Mouse (Mus musculus): Measurements from ENCODE around the gene Ephb2. TPM values are rescaled to one million over a fixed set of nuclear protein-coding genes. Genes with fewer than 3 reads are reported as not detected.

Ephb2 gene
- polyA plus RNA-seq, 1 experiment from 2014 or later = 40.0 TPM

DNA sequence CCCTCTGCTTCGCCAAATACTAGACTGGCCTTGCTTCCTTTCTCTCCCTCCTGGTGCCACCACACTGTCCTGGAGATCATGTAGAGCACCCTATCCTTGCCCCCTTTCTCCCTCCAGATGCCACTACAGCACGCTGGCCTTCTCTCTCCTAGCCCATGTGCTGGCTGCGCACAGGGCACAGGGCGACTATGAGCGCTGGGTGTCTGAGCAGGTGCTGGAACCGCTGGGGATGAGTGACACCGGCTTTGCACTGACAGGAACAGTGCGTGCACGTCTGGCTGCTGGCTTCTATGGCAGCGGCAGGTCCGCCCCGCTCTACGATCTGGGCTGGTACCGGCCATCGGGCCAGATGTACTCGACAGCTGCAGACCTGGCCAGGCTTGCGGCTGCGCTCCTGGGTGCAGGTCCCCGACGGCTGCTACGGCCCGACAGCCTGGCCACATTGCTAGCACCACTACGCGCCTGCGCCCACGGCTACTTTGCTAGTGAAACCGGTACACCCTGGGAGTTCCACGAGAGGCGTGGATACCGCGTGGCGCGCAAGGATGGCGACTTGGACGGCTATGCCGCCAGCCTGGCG is 198.7 kb downstream of the Ephb2 start:
- Histone ChIP-seq H3K4me3 (peak overlapping the region; percentile 51), H3K36me3 (no peaks in the 10 kb centered on the region), H3K4me1 (peaks cover 27% of the 10 kb centered on the region), H3K9ac (replicated peaks) (peak overlapping the region; percentile 52), H3K27ac (replicated peaks) (no peak overlapping the region), H3K27me3 (peaks cover 34% of the 10 kb centered on the region), H3K4me2 (replicated peaks) (peak overlapping the region; percentile 83), H3K9me3 (no peaks in the 10 kb centered on the region)
- 21% methylated on average over 37 of the region's 37 CpGs for WGBS
- ATAC-seq (ENCODE audit: low FRiP score, low read depth) = peak; percentile 14; the same call in 1 of the 2 replicates

DNA sequence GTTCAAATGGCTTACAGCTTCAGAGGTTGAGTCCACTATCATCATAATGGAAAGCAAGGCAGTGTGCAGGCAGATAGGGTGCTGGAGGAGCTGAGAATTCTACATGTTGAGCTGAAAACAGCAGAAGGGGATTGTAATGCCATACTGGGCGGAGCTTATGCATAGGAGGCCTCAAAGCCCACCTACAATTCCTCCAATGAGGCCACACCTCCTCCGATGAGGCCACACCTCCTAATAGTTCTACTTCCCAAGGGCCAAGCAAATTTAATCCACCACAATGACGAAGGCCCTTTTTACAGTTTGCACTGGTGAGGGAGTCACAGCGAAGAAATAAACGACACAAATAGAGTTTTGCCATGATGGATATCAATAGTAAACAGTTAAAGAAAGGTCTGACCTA is 199.3 kb downstream of the Ephb2 start:
- no peaks in the 10 kb centered on the region for H3K9me3 ChIP-seq
- no peak overlapping the region for H3K9ac ChIP-seq (replicated peaks)
- H3K4me3 ChIP-seq = no peak overlapping the region
- H3K4me1 ChIP-seq = peaks cover 27% of the 10 kb centered on the region
- H3K4me2 ChIP-seq (replicated peaks) = no peak overlapping the region
- no peaks in the 10 kb centered on the region for H3K36me3 ChIP-seq
- no peak for ATAC-seq (ENCODE audit: low FRiP score, low read depth)
- WGBS = 65% methylated on average over 5 of the region's 5 CpGs
- H3K27me3 ChIP-seq = peaks cover 34% of the 10 kb centered on the region
- H3K27ac ChIP-seq (replicated peaks) = no peak overlapping the region

DNA sequence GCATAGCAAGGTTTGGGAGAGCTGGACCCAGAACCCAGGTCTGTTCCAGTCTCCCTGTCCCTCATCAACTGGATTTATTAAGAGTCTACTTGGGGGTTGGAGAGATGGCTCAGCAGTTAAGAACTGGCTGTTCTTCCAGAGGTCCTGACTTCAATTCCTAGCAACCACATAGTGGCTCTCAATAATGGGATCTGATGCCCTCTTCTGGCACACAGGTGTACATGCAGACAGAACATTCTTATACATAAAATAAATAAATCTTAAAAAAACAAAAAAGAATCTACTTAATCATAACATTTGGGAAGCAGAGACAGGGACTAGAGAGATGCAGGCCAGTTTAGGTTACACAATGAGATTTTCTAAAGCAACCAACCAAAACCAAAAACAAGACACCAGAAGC is 199.8 kb downstream of the Ephb2 start:
- H3K36me3 ChIP-seq = no peaks in the 10 kb centered on the region
- H3K27me3 ChIP-seq = peaks cover 34% of the 10 kb centered on the region
- ATAC-seq (ENCODE audit: low FRiP score, low read depth) = no peak
- no peak overlapping the region for H3K9ac ChIP-seq (replicated peaks)
- H3K27ac ChIP-seq (replicated peaks) = no peak overlapping the region
- H3K9me3 ChIP-seq = no peaks in the 10 kb centered on the region
- no peak overlapping the region for H3K4me3 ChIP-seq
- peaks cover 30% of the 10 kb centered on the region for H3K4me1 ChIP-seq
- H3K4me2 ChIP-seq (replicated peaks) = no peak overlapping the region

DNA sequence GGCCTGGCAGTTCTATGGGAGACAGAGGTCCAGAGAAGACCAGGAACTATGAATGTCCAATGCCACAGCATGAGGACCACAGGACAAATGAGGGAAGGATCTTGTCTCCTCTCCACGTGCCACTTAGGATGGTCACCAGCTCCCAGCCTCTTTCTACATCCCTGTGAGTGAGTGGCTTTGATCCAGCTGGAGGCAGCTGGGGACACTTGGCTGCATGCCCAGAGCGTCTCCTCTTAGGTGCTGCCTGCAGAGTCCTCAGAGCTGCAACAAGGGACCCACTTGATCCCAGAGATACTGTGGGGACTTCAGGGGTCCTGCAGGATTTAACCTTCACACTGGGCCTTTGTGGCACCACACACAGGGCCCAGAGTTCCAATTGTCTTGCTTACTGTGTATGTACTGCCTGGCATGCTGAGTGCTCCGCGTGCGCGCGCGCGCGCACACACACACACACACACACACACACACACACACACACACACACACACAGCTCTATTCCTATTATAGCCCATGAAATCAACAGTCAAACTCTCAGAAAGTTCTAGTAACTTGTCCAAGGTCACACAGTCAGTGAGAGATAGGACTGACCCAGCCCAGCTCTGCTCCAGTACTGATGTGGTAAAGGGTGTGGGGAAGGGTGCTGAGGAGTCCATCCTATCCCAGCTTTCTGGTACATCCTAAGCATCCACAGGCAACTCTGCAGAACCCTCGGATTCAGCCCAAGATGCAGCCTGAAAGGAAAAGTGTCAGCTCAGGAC is 204.4 kb downstream of the Ephb2 start:
- ATAC-seq (ENCODE audit: low FRiP score, low read depth) = no peak
- H3K4me1 ChIP-seq = 0 out of 2 replicates have a peak, but pooled peaks cover 7% of the 10 kb centered on the region
- H3K9me3 ChIP-seq = no peaks in the 10 kb centered on the region
- no peak overlapping the region for H3K4me3 ChIP-seq
- peaks cover 11% of the 10 kb centered on the region for H3K27me3 ChIP-seq
- 87% methylated on average over 11 of the region's 11 CpGs for WGBS
- no peaks in the 10 kb centered on the region for H3K36me3 ChIP-seq
- no peak overlapping the region for H3K4me2 ChIP-seq (replicated peaks)
- no peak overlapping the region for H3K9ac ChIP-seq (replicated peaks)
- H3K27ac ChIP-seq (replicated peaks) = no peak overlapping the region

DNA sequence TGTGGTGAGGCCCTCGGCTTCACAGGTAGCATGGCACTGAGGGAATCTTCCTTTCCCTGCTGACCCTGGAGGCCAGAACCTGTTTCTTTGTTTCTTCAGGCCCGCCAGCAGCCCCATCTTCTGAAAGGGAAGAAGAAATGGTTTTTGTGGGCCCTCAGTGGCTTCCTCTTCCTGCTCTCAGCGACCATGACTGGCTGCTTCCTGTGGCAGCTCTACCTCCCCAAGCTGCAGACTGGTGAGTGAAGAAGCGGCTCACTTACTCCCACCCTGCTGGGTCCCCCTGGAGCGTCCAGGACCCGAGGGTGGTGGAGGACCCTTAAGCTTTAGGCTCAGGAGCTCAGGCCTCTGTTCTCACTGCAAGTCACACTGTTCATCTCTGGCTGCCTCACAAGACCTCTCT is 209.2 kb downstream of the Ephb2 start:
- H3K4me2 ChIP-seq (replicated peaks) = no peak overlapping the region
- H3K27me3 ChIP-seq = peaks cover 4% of the 10 kb centered on the region; the same call in 1 of the 2 replicates
- H3K9me3 ChIP-seq = no peaks in the 10 kb centered on the region
- H3K27ac ChIP-seq (replicated peaks) = no peak overlapping the region
- WGBS = 80% methylated on average over 6 of the region's 6 CpGs
- ATAC-seq (ENCODE audit: low FRiP score, low read depth) = no peak
- 0 out of 2 replicates have a peak, but pooled peaks cover 7% of the 10 kb centered on the region for H3K4me1 ChIP-seq
- H3K4me3 ChIP-seq = no peak overlapping the region
- no peak overlapping the region for H3K9ac ChIP-seq (replicated peaks)
- H3K36me3 ChIP-seq = no peaks in the 10 kb centered on the region

DNA sequence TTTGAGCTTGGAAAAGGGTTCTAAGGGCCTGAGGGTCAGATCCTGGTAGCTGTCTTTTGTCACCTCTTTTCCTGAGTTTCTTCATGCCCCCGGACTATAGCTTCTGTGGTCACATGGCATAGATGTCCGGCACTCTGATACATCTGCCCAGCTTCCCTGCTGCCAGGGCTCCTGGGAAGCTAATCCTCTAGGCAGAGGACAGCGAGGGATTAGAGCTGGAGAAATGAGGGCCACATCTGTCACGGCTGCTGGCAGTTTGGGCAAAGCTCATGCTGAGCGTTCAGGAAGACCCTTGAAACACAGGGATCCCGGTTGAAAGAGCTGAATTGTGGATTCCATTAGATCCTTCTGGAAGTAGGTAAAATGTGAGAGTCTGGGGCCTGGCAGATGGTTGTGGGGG is 213.4 kb downstream of the Ephb2 start, which contains the start of gene Lactbl1:
Lactbl1 (plus strand) TSS at position 234 of the 400 bp plus-strand sequence.
- no peaks in the 10 kb centered on the region for H3K9me3 ChIP-seq
- H3K9ac ChIP-seq (replicated peaks) = 0 out of 2 replicates have a peak within 1 kb of the TSS, but pooled peaks have one; percentile 43
- no peak for ATAC-seq (ENCODE audit: low FRiP score, low read depth)
- peaks cover 10% of the 10 kb centered on the region; the same call in 1 of the 2 replicates for H3K4me1 ChIP-seq
- H3K27me3 ChIP-seq = 0 out of 2 replicates have a peak, but pooled peaks cover 4% of the 10 kb centered on the region
- no peak within 1 kb of the TSS for H3K4me3 ChIP-seq
- no peak within 1 kb of the TSS for H3K27ac ChIP-seq (replicated peaks)
- WGBS = 25% methylated on average over 6 of the region's 6 CpGs
- no peak within 1 kb of the TSS for H3K4me2 ChIP-seq (replicated peaks)
- no peaks in the 10 kb centered on the region for H3K36me3 ChIP-seq

DNA sequence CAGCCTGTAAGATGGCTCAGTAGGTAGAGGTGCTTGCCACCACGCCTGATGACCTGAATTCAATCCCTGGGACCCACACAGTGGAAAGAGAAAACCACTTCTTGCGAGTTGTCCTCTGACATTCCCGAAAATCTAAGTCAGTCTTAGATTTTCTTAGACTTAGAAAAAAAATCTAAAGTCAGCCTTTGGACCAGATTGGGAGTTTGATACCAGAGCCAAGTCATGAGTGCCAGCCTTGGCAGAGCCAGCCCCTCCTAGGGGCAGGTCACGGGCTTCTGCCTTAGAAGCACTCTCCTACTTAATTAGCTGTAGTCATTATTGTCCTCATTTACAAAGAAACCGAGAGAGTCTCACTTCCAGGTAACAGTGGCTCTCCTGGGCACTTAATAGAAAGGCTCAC is 213.8 kb downstream of the Ephb2 start:
- no peak for ATAC-seq (ENCODE audit: low FRiP score, low read depth)
- no peaks in the 10 kb centered on the region for H3K36me3 ChIP-seq
- H3K9me3 ChIP-seq = no peaks in the 10 kb centered on the region
- H3K27ac ChIP-seq (replicated peaks) = no peak overlapping the region
- H3K27me3 ChIP-seq = 0 out of 2 replicates have a peak, but pooled peaks cover 4% of the 10 kb centered on the region
- no peak overlapping the region for H3K4me2 ChIP-seq (replicated peaks)
- no peak overlapping the region for H3K9ac ChIP-seq (replicated peaks)
- WGBS = 50% methylated on average over 5 of the region's 5 CpGs
- peaks cover 9% of the 10 kb centered on the region; the same call in 1 of the 2 replicates for H3K4me1 ChIP-seq
- H3K4me3 ChIP-seq = no peak overlapping the region

DNA sequence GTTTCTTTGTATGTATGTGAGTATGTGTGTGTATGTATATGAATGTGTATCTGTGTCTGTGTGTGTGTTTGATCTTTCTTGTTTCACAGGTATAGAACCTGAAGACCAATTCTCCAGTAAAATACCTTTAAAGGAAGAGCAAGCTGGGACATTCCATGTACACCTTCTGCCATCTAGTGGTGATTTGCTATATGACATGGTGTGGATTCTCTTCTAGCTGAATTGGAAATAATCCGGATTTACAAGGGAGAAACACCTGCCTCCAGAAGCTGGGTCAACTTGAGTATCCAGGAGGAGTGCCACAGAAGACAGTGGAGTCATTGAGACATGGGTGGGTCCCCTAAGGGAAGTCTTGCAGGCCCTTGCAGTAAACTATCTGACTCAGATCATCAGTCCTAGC is 214.5 kb downstream of the Ephb2 start:
- H3K9ac ChIP-seq (replicated peaks) = no peak overlapping the region
- ATAC-seq (ENCODE audit: low FRiP score, low read depth) = no peak
- H3K9me3 ChIP-seq = no peaks in the 10 kb centered on the region
- 0 out of 2 replicates have a peak, but pooled peaks cover 4% of the 10 kb centered on the region for H3K27me3 ChIP-seq
- H3K27ac ChIP-seq (replicated peaks) = no peak overlapping the region
- H3K36me3 ChIP-seq = no peaks in the 10 kb centered on the region
- H3K4me1 ChIP-seq = peaks cover 9% of the 10 kb centered on the region; the same call in 1 of the 2 replicates
- H3K4me2 ChIP-seq (replicated peaks) = no peak overlapping the region
- H3K4me3 ChIP-seq = no peak overlapping the region
- 0% methylated on average over 1 of the region's 1 CpGs for WGBS

DNA sequence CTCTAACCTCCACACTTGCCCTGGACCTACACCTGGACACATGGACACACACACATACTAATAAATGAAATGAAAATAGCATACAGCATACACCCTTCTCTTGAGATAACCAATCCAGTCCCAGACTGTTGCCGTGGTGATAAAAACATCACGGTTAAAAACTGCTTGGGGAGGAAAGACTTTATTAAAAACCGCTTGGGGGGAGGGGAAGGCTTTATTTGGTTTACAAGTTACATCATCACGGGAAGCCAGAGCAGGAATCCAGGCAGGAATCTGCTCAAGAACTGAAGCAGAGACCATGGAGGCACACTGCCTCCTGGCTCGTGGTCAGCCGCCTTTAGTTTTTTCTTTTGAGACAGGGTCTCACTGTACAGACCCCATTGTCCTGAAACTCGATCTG is 222.1 kb downstream of the Ephb2 start:
- Histone ChIP-seq H3K4me3 (no peak overlapping the region), H3K4me1 (0 out of 2 replicates have a peak, but pooled peaks cover under 1% of the 10 kb centered on the region), H3K36me3 (no peaks in the 10 kb centered on the region), H3K9ac (replicated peaks) (no peak overlapping the region), H3K27ac (replicated peaks) (no peak overlapping the region), H3K9me3 (no peaks in the 10 kb centered on the region), H3K4me2 (replicated peaks) (no peak overlapping the region), H3K27me3 (no peaks in the 10 kb centered on the region)
- ATAC-seq (ENCODE audit: low FRiP score, low read depth) = no peak
- WGBS = 67% methylated on average over 7 of the region's 7 CpGs

DNA sequence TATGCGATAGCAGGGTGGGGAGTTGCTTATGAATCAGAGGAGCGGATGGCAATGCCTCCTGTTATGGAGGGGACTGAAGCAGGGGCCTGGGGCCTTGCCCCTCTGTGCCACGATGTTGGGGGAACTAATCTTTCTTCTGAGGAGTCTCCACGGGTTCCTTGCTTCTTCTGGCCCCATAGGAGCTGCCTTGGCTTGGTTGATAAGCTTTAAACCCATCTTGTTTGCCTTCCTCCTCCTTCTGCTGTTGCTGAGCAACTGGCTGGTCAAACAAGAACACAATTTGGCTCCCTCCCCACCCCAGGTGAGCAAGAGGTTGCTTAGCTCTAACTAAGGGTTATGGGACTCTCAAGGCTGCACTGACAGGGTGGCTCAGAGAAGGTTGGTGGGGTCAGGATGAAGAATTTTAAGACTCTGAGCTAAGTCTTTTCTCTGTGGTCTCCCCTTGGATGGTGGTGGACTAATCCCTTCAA is 225.4 kb downstream of the Ephb2 start, which contains the start of gene Tex46:
Tex46 (plus strand) TSS at position 51 of the 470 bp plus-strand sequence.
- no peak within 1 kb of the TSS for H3K4me3 ChIP-seq
- H3K9me3 ChIP-seq = no peaks in the 10 kb centered on the region
- H3K4me2 ChIP-seq (replicated peaks) = no peak within 1 kb of the TSS
- no peaks in the 10 kb centered on the region for H3K4me1 ChIP-seq
- no peak for ATAC-seq (ENCODE audit: low FRiP score, low read depth)
- no peak within 1 kb of the TSS for H3K27ac ChIP-seq (replicated peaks)
- 69% methylated on average over 4 of the region's 4 CpGs for WGBS
- H3K9ac ChIP-seq (replicated peaks) = no peak within 1 kb of the TSS
- H3K27me3 ChIP-seq = no peaks in the 10 kb centered on the region
- no peaks in the 10 kb centered on the region for H3K36me3 ChIP-seq

DNA sequence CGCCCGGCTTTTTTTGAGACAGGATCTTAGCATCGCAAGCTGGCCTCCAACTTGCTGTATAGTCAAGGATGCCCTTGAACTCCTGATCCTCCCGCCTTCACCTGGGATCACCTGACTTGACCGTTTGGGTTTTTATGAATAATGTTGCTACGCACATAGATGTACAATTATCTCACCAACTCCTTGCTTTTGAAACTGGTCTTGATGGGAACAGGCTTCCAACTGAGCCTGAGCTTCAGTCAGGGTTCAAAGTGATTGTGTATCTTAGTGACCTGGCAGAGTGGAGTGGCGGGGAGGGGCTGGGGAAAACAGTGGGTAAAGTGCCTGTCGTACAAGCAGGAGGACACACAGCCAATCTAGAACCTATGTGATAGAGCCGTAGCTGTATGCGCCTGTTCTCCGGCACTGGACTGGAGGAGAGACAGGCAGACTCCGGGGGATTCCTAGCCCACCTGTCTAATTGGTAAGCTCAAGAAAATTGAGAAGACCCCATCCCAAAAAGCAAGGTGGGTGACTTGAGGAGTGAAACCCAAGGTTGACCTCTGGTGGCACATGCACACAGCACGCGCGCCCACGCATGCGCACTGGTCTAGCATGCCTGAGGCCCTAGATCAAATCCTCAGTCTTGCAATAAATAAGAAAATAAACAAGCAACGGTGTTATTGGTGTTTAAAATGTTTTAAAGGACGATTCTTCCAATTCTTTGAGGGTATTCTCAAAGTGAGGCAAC is 229.9 kb downstream of the Ephb2 start:
- ATAC-seq (ENCODE audit: low FRiP score, low read depth) = no peak
- peaks cover 3% of the 10 kb centered on the region for H3K4me1 ChIP-seq
- no peak overlapping the region for H3K4me3 ChIP-seq
- H3K9ac ChIP-seq (replicated peaks) = no peak overlapping the region
- H3K36me3 ChIP-seq = no peaks in the 10 kb centered on the region
- WGBS = 91% methylated on average over 19 of the region's 19 CpGs
- no peak overlapping the region for H3K4me2 ChIP-seq (replicated peaks)
- H3K9me3 ChIP-seq = no peaks in the 10 kb centered on the region
- H3K27ac ChIP-seq (replicated peaks) = no peak overlapping the region
- no peaks in the 10 kb centered on the region for H3K27me3 ChIP-seq

Measured in midbrain, embryonic 12.5 days (tissue).